Mouse (Mus musculus) liver, embryonic 11.5 days (tissue): ENCODE data around the gene Tprgl. TPM values are rescaled to one million over a fixed set of nuclear protein-coding genes. Genes with fewer than 3 reads are reported as not detected.

Experiments used
- ATAC-seq: fragments of 200-750 bp; cut with Nextera tagmentation; replicated peaks from 2 replicates; pipeline ENCODE4 v1.8.0; 2017; ENCODE audit warnings: moderate number of reproducible peaks, mild to moderate bottlenecking, moderate TSS enrichment, moderate library complexity; ENCODE audit not compliant: low FRiP score
- DNase-seq: peaks from one replicate; pipeline ENCODE4 v3.0.0-alpha.2; 2017; ENCODE audit warnings: low spot score
- H3K27ac ChIP-seq: fragments of 300-500 bp; sonication (generic); 2 replicates; pipeline ENCODE4 v1.5.1; 2014; ENCODE audit warnings: mild to moderate bottlenecking, low read depth, low read length, control low read depth
- H3K27me3 ChIP-seq: fragments of 300-500 bp; sonication (generic); replicated peaks from 2 replicates; pipeline ENCODE4 v1.6.1; 2014; ENCODE audit warnings: low read length, mixed read lengths; ENCODE audit not compliant: control insufficient read depth, insufficient read depth
- H3K36me3 ChIP-seq: fragments of 300-500 bp; sonication (generic); 2 replicates; pipeline ENCODE4 v1.6.1; 2014; ENCODE audit warnings: mild to moderate bottlenecking, low read length, moderate library complexity, mixed read lengths; ENCODE audit not compliant: control insufficient read depth, insufficient read depth
- H3K4me1 ChIP-seq: fragments of 300-500 bp; sonication (generic); replicated peaks from 2 replicates; pipeline ENCODE4 v1.6.1; 2014; ENCODE audit warnings: low read length, mixed read lengths; ENCODE audit not compliant: control insufficient read depth, insufficient read depth
- H3K4me2 ChIP-seq: fragments of 300-500 bp; sonication (generic); 2 replicates; pipeline ENCODE4 v1.6.1; 2014; ENCODE audit warnings: mild to moderate bottlenecking, control low read depth, moderate library complexity
- H3K4me3 ChIP-seq: fragments of 300-500 bp; sonication (generic); 2 replicates; pipeline ENCODE4 v1.5.1; 2014; ENCODE audit warnings: low read depth, low read length, control low read depth
- H3K9ac ChIP-seq: fragments of 300-500 bp; sonication (generic); 2 replicates; pipeline ENCODE4 v1.6.1; 2014; ENCODE audit warnings: low read depth, low read length, control low read depth
- H3K9me3 ChIP-seq: fragments of 300-500 bp; sonication (generic); 2 replicates; pipeline ENCODE4 v1.6.1; 2016; ENCODE audit warnings: low read length, inconsistent platforms, mixed read lengths; ENCODE audit not compliant: control insufficient read depth
- WGBS: fragments of 180-500 bp; shearing (Covaris S2); extraction: QIAGEN DNeasy Blood & Tissue Kit; methylation state at CpG from one replicate; pipeline ENCODE4 v1.1.7; 2014; 5-methylcytosine and 5-hydroxymethylcytosine counted together
- polyA plus RNA-seq: library from polyadenylated mRNA; unstranded; fragments of >200 nt; fragmentation: Nextera tagmentation; extraction: Ambion mirVana; gene quantifications from 2 replicates; pipeline ENCODE4 v1.2.1, GENCODE M21; 2014

Tprgl gene
- polyA plus RNA-seq, 1 experiment from 2014 or later, result 133 TPM

GRCm38 (mm10) chr4:154119208-154119607 lies 41.3 kb downstream of the Tprgl start:
- DNase-seq, result no peak
- Histone ChIP-seq H3K9ac (no peak overlapping the region), H3K36me3 (no peaks in the 10 kb centered on the region), H3K4me1 (peaks cover 23% of the 10 kb centered on the region), H3K27me3 (no peaks in the 10 kb centered on the region), H3K4me2 (no peak overlapping the region), H3K4me3 (no peak overlapping the region), H3K9me3 (no peaks in the 10 kb centered on the region), H3K27ac (no peak overlapping the region)
- 79% methylated on average over 9 of the region's 9 CpGs for WGBS
- ATAC-seq, result no peak

GRCm38 (mm10) chr4:154118782-154119181 lies 41.7 kb downstream of the Tprgl start:
- no peak overlapping the region for H3K4me3 ChIP-seq
- no peak for DNase-seq
- H3K27ac ChIP-seq, result 0 out of 2 replicates have a peak overlapping the region, but pooled peaks have one; percentile 5
- no peak overlapping the region for H3K9ac ChIP-seq
- peaks cover 23% of the 10 kb centered on the region for H3K4me1 ChIP-seq
- no peaks in the 10 kb centered on the region for H3K27me3 ChIP-seq
- H3K9me3 ChIP-seq, result no peaks in the 10 kb centered on the region
- no peaks in the 10 kb centered on the region for H3K36me3 ChIP-seq
- no peak for ATAC-seq
- no peak overlapping the region for H3K4me2 ChIP-seq
- WGBS, result 63% methylated on average over 9 of the region's 9 CpGs

GRCm38 (mm10) chr4:154116421-154116820 lies 44.0 kb downstream of the Tprgl start:
- Histone ChIP-seq H3K36me3 (no peaks in the 10 kb centered on the region), H3K9me3 (no peaks in the 10 kb centered on the region), H3K4me1 (peaks cover 12% of the 10 kb centered on the region), H3K4me3 (no peak overlapping the region), H3K4me2 (no peak overlapping the region), H3K27ac (no peak overlapping the region), H3K9ac (no peak overlapping the region), H3K27me3 (no peaks in the 10 kb centered on the region)
- WGBS, result 59% methylated on average over 7 of the region's 7 CpGs
- ATAC-seq (no peak), DNase-seq (no peak)

DNA sequence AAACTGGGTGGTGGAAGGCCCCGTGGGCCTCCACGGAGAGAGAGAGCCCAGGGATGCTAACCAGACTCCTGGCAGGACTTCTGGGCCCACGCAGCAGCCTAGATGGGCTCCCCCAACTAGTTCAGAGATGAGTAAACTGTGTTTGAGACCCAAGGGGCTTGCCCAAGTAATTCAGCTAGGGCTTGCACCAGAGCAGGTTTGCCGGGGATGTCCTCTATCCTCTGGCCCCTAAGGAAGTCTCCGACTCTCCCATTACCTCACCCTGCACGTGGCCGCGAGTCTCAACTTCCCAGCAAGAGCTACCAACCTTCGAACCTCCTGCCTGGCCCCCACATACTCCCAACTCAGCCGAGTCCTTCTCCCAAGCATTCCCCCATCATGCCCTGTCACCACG lies 50.6 kb downstream of the Tprgl start:
- H3K9ac ChIP-seq, result no peak overlapping the region
- no peaks in the 10 kb centered on the region for H3K4me1 ChIP-seq
- no peak overlapping the region for H3K4me2 ChIP-seq
- H3K36me3 ChIP-seq, result no peaks in the 10 kb centered on the region
- H3K27me3 ChIP-seq, result peaks cover 10% of the 10 kb centered on the region; the same call in 1 of the 2 replicates
- no peak overlapping the region for H3K27ac ChIP-seq
- DNase-seq (no peak), ATAC-seq (no peak)
- 74% methylated on average over 11 of the region's 11 CpGs for WGBS
- H3K9me3 ChIP-seq, result no peaks in the 10 kb centered on the region
- H3K4me3 ChIP-seq, result no peak overlapping the region

DNA sequence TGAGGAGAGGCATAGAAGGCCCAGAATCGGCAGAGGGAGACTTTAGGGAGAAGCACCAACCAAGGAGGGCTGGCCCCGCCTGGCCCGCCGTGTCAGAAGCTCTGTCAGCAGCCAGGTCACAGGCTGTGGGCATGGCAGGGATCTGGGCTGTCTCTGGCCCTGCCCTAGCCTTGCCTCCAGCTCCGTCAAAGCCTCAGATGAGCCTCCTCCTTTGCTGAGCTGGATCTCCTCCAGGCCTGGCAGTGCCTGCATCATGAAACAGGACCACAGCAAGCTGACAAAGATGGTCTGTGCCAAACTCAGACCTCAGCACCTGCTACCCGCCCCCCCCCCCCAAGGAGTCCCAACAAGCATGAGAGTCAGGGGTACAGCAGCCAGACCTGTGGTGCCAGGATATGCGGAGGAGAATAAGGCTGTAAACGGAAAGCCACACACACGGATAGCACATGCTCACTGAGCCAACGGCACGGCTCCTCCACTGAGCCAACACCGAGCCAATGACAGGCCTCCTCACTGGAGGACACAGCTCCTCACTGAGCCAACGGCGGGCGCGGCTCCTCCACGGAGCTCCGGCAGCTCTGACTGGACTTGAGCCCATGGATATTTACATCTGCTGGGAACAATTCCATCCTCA lies 51.1 kb downstream of the Tprgl start:
- Histone ChIP-seq H3K4me3 (no peak overlapping the region), H3K4me2 (no peak overlapping the region), H3K27me3 (peaks cover 10% of the 10 kb centered on the region; the same call in 1 of the 2 replicates), H3K9ac (no peak overlapping the region), H3K9me3 (no peaks in the 10 kb centered on the region), H3K27ac (no peak overlapping the region), H3K36me3 (no peaks in the 10 kb centered on the region), H3K4me1 (no peaks in the 10 kb centered on the region)
- 46% methylated on average over 18 of the region's 18 CpGs for WGBS
- DNase-seq (no peak), ATAC-seq (no peak)

Other genes starting within 250 kb of the Tprgl start
- 90.4 and 91.4 TPM in 2 replicates for gene A430005L14Rik, start 203.4 kb downstream of the Tprgl start, polyA plus RNA-seq
- gene Dffb, start 185.5 kb downstream of the Tprgl start, polyA plus RNA-seq, result 17.2 and 18.5 TPM in 2 replicates
- 14.3 and 15.8 TPM in 2 replicates for gene Cep104, start 185.5 kb downstream of the Tprgl start, polyA plus RNA-seq
- gene Lrrc47, start 148.9 kb downstream of the Tprgl start, polyA plus RNA-seq, result 20.3 and 22.5 TPM in 2 replicates
- gene Smim1, start 134.4 kb downstream of the Tprgl start, polyA plus RNA-seq, result 414 and 426 TPM in 2 replicates
- gene Ccdc27, start 118.0 kb downstream of the Tprgl start, polyA plus RNA-seq, result 0.08 TPM in 1 of 2 replicates, not detected in the other
- gene Trp73, start 20.5 kb downstream of the Tprgl start, polyA plus RNA-seq, result 0.04 and 0.18 TPM in 2 replicates
- gene Wrap73, start 18.3 kb downstream of the Tprgl start, polyA plus RNA-seq, result 39.9 and 46.8 TPM in 2 replicates
- gene Megf6, start 10.1 kb upstream of the Tprgl start, polyA plus RNA-seq, result 5.8 and 5.9 TPM in 2 replicates
- 5.3 and 5.9 TPM in 2 replicates for gene Arhgef16, start 141.0 kb upstream of the Tprgl start, polyA plus RNA-seq
- not detected in 2 replicates for gene B230104I21Rik, start 175.5 kb upstream of the Tprgl start, polyA plus RNA-seq